Mouse (Mus musculus): ENCODE results near the gene Gm29776. TPM values are rescaled to one million over a fixed set of nuclear protein-coding genes. Genes with fewer than 3 reads are reported as not detected.

Gene Gm29776
- polyA plus RNA-seq, 1 experiment from 2014 or later: 0.07 TPM

- DNase-seq (ENCODE audit: low spot score): peak; percentile 100
- Histone ChIP-seq H3K9me3 (replicated peaks; ENCODE audit: low read length) (no peaks in the 10 kb centered on the region), H3K36me3 (ENCODE audit: insufficient read depth, low read length) (peaks cover 11% of the 10 kb centered on the region), H3K9ac (ENCODE audit: low read depth, low read length) (peak within 1 kb of the TSS; percentile 92), H3K4me3 (replicated peaks; ENCODE audit: low read depth, low read length) (peak within 1 kb of the TSS; percentile 86), H3K4me2 (ENCODE audit: low read length) (peak within 1 kb of the TSS; percentile 82), H3K4me1 (replicated peaks; ENCODE audit: insufficient read depth, low read length) (peaks cover 4% of the 10 kb centered on the region; the same call in 1 of the 2 replicates), H3K27me3 (ENCODE audit: insufficient read depth, low read length) (no peaks in the 10 kb centered on the region), H3K27ac (peak within 1 kb of the TSS; percentile 95)
- TF ChIP-seq CTCF (IDR thresholded peaks at IDR 0.05; ENCODE audit: low read depth): no peak
- ATAC-seq (replicated peaks; ENCODE audit: low FRiP score, low read depth): peak; percentile 97
- under 1% methylated on average over 44 of the region's 44 CpGs for WGBS
Observed at GRCm38 (mm10) chr14:54686522-54687143, 12.0 kb downstream of the Gm29776 start, which contains the start of gene Acin1. TSS of gene Acin1 (minus strand) at chr14:54686931.

DNA sequence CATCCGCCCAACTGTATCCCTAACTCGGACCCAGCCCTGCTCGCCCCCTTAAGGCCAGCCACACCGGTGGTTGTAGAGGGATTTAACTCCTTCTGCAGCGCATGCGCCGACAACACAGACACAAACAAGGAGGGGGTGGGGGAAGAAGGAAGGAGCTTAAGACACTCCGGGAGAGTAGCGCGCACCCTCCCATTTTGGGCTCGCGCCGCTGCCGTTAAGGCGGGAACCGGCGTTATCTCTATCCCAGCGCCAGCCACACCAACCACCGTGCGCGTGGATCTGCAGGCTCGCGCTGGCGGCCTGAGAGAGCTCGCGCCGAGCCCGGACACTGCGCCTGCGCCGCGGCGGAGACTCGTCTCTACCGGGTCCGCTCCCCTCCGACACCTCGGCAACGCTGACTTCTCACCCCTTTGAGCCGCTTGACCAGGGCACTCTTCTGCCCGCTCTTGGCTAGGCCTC, 12.5 kb downstream of the Gm29776 start, which contains the start of gene 1700123O20Rik:
1700123O20Rik (plus strand) TSS at position 154 of the 459 bp plus-strand sequence.
- WGBS: under 1% methylated on average over 41 of the region's 41 CpGs

GRCm38 (mm10) chr14:54685471-54685870, 13.2 kb downstream of the Gm29776 start:
- H3K27ac ChIP-seq: peak overlapping the region; percentile 95; the same call in 1 of the 2 replicates
- ATAC-seq (replicated peaks; ENCODE audit: low FRiP score, low read depth): no peak
- no peaks in the 10 kb centered on the region for H3K27me3 ChIP-seq (ENCODE audit: insufficient read depth, low read length)
- 8% methylated on average over 8 of the region's 8 CpGs for WGBS
- H3K9ac ChIP-seq (ENCODE audit: low read depth, low read length): peak overlapping the region; percentile 92
- no peak for TF ChIP-seq CTCF (IDR thresholded peaks at IDR 0.05; ENCODE audit: low read depth)
- no peaks in the 10 kb centered on the region for H3K9me3 ChIP-seq (replicated peaks; ENCODE audit: low read length)
- peak overlapping the region; percentile 86 for H3K4me3 ChIP-seq (replicated peaks; ENCODE audit: low read depth, low read length)
- peaks cover 4% of the 10 kb centered on the region; the same call in 1 of the 2 replicates for H3K4me1 ChIP-seq (replicated peaks; ENCODE audit: insufficient read depth, low read length)
- H3K36me3 ChIP-seq (ENCODE audit: insufficient read depth, low read length): peaks cover 8% of the 10 kb centered on the region
- peak overlapping the region; percentile 82 for H3K4me2 ChIP-seq (ENCODE audit: low read length)
- DNase-seq (ENCODE audit: low spot score): no peak

More for the DNA sequence above, 12.5 kb downstream of the Gm29776 start, which contains the start of gene 1700123O20Rik:
- H3K4me3 ChIP-seq (replicated peaks; ENCODE audit: low read depth, low read length): peak within 1 kb of the TSS; percentile 86
- TF ChIP-seq CTCF (IDR thresholded peaks at IDR 0.05; ENCODE audit: low read depth): peak; percentile 59
- H3K27ac ChIP-seq: peak within 1 kb of the TSS; percentile 95
- peak within 1 kb of the TSS; percentile 92 for H3K9ac ChIP-seq (ENCODE audit: low read depth, low read length)
- H3K4me1 ChIP-seq (replicated peaks; ENCODE audit: insufficient read depth, low read length): peaks cover 4% of the 10 kb centered on the region; the same call in 1 of the 2 replicates
- no peaks in the 10 kb centered on the region for H3K27me3 ChIP-seq (ENCODE audit: insufficient read depth, low read length)
- ATAC-seq (replicated peaks; ENCODE audit: low FRiP score, low read depth): peak; percentile 65
- H3K9me3 ChIP-seq (replicated peaks; ENCODE audit: low read length): no peaks in the 10 kb centered on the region
- H3K4me2 ChIP-seq (ENCODE audit: low read length): peak within 1 kb of the TSS; percentile 82
- H3K36me3 ChIP-seq (ENCODE audit: insufficient read depth, low read length): peaks cover 11% of the 10 kb centered on the region
- peak; percentile 96 for DNase-seq (ENCODE audit: low spot score)

GRCm38 (mm10) chr14:54682396-54682795, 16.2 kb downstream of the Gm29776 start:
- peaks cover 16% of the 10 kb centered on the region for H3K36me3 ChIP-seq (ENCODE audit: insufficient read depth, low read length)
- no peak for TF ChIP-seq CTCF (IDR thresholded peaks at IDR 0.05; ENCODE audit: low read depth)
- no peak overlapping the region for H3K4me2 ChIP-seq (ENCODE audit: low read length)
- no peak for DNase-seq (ENCODE audit: low spot score)
- no peak overlapping the region for H3K4me3 ChIP-seq (replicated peaks; ENCODE audit: low read depth, low read length)
- H3K4me1 ChIP-seq (replicated peaks; ENCODE audit: insufficient read depth, low read length): no peaks in the 10 kb centered on the region
- H3K27me3 ChIP-seq (ENCODE audit: insufficient read depth, low read length): no peaks in the 10 kb centered on the region
- no peak overlapping the region for H3K27ac ChIP-seq
- no peaks in the 10 kb centered on the region for H3K9me3 ChIP-seq (replicated peaks; ENCODE audit: low read length)
- no peak for ATAC-seq (replicated peaks; ENCODE audit: low FRiP score, low read depth)
- H3K9ac ChIP-seq (ENCODE audit: low read depth, low read length): no peak overlapping the region
- WGBS: 74% methylated on average over 3 of the region's 3 CpGs

GRCm38 (mm10) chr14:54678657-54679304, 19.9 kb downstream of the Gm29776 start:
- 64% methylated on average over 16 of the region's 16 CpGs for WGBS
- H3K4me3 ChIP-seq (replicated peaks; ENCODE audit: low read depth, low read length): no peak overlapping the region
- no peak for TF ChIP-seq CTCF (IDR thresholded peaks at IDR 0.05; ENCODE audit: low read depth)
- H3K9ac ChIP-seq (ENCODE audit: low read depth, low read length): no peak overlapping the region
- no peak overlapping the region for H3K27ac ChIP-seq
- ATAC-seq (replicated peaks; ENCODE audit: low FRiP score, low read depth): no peak
- no peak for DNase-seq (ENCODE audit: low spot score)
- peaks cover 36% of the 10 kb centered on the region for H3K36me3 ChIP-seq (ENCODE audit: insufficient read depth, low read length)
- H3K4me2 ChIP-seq (ENCODE audit: low read length): no peak overlapping the region
- H3K9me3 ChIP-seq (replicated peaks; ENCODE audit: low read length): no peaks in the 10 kb centered on the region
- H3K4me1 ChIP-seq (replicated peaks; ENCODE audit: insufficient read depth, low read length): no peaks in the 10 kb centered on the region
- H3K27me3 ChIP-seq (ENCODE audit: insufficient read depth, low read length): no peaks in the 10 kb centered on the region

DNA sequence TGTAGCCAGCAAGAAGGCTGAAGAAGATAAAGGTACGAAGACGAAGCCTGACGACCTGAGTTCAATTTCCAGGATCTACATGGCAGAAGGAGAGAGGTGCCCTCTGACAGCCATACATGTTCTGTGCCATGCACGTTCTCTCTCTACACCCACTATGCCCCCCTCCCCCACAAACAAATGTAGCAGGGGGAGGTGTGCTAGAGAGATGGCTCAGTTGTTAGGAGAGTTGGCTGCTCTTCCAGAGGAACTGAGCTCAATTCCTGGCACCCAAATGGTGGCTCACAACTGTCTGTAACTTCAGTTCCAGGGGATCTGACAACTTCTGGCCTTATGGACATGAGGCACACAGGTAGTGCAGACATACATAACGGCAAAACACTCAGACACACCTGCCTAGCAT, 22.3 kb downstream of the Gm29776 start:
- 89% methylated on average over 5 of the region's 5 CpGs for WGBS
- H3K4me1 ChIP-seq (replicated peaks; ENCODE audit: insufficient read depth, low read length): no peaks in the 10 kb centered on the region
- peaks cover 37% of the 10 kb centered on the region for H3K36me3 ChIP-seq (ENCODE audit: insufficient read depth, low read length)
- ATAC-seq (replicated peaks; ENCODE audit: low FRiP score, low read depth) (no peak), DNase-seq (ENCODE audit: low spot score) (no peak)
- no peak overlapping the region for H3K4me2 ChIP-seq (ENCODE audit: low read length)
- H3K9me3 ChIP-seq (replicated peaks; ENCODE audit: low read length): no peaks in the 10 kb centered on the region
- no peak overlapping the region for H3K9ac ChIP-seq (ENCODE audit: low read depth, low read length)
- H3K4me3 ChIP-seq (replicated peaks; ENCODE audit: low read depth, low read length): no peak overlapping the region
- no peak for TF ChIP-seq CTCF (IDR thresholded peaks at IDR 0.05; ENCODE audit: low read depth)
- H3K27me3 ChIP-seq (ENCODE audit: insufficient read depth, low read length): no peaks in the 10 kb centered on the region
- no peak overlapping the region for H3K27ac ChIP-seq
